7 mouse cellular contexts compared by ENCODE assay signal in the genomic region with DNA sequence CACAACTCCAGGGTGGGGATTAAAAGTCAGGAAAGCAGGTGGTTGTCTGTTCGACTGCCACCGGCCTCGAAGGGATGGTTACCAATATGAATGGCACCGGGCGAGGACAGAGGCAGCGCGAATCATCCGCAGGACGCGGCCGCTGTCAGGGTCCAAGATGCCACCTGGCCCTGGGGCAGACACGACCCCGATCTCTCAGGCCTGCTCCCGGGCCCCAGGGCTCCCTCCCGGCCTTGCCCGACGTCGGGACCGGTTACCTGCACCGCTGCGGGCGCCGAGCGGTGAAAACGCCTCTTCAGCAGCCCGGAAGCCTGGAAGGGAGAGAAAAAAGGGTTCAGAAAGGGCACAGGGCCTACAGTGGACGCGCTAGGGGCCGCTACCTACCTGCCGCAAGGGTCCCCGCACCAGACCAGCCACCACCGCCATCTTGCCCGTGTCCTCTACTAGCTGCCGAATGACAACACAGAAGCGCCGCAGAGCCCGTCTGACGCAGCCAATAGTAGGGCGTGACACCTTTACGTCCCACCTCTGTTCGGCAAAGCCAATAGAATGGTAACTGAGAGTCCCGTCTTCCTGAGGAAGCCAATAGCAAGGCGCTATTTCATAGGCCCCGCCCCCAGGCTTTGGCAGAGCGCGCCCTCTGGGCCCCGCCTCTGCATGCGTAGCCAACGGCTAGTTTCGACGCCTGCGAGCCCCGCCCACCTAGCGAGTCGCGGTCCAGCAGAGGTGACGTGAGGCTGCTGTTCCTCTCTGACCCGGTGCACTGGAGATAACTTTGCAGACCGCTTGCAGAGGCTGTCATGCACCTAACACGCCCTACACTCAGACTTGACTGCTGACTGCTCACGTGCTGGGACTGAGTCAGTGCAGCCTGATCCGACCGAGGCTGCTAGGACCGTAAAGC. TPM values are rescaled to one million over a fixed set of nuclear protein-coding genes. Genes with fewer than 3 reads are reported as not detected.
DNase-seq lines count a peak whose midpoint lies in the region; ATAC-seq and TF ChIP-seq lines count a peak whose summit lies in the region.

A gene (minus strand): TSS at position 519 of the 904 bp plus-strand sequence.

- H3K36me3 ChIP-seq in embryonic facial prominence, embryonic 10.5 days (replicated peaks): peaks cover 34% of the 10 kb centered on the region
- H3K36me3 ChIP-seq in intestine, postnatal 0 days (ENCODE audit: control insufficient read depth, insufficient read depth): peaks cover 29% of the 10 kb centered on the region
- H3K36me3 ChIP-seq in midbrain, embryonic 12.5 days: peaks cover 30% of the 10 kb centered on the region
- peaks cover 26% of the 10 kb centered on the region for H3K36me3 ChIP-seq in small intestine, adult 2 months (ENCODE audit: control insufficient read depth, insufficient read depth, low read length)

- intact Hi-C loops in left cerebral cortex, postnatal 4 days (cut with DNase I): loop anchor here (10.0 kb wide), 1 partner anchor 172 kb away; no protein-coding TSS in a partner anchor

- peak; percentile 98 for ATAC-seq in intestine, postnatal 0 days
- ATAC-seq in midbrain, embryonic 12.5 days (ENCODE audit: low FRiP score, low read depth): peak; percentile 100

- TF ChIP-seq POLR2A in small intestine, adult 2 months (IDR thresholded peaks at IDR 0.05; ENCODE audit: low read depth, low read length): peak; percentile 83; the same call in 1 of the 2 replicates

- peak within 1 kb of the TSS; percentile 95 for H3K27ac ChIP-seq in embryonic facial prominence, embryonic 10.5 days (replicated peaks)
- peak within 1 kb of the TSS; percentile 81 for H3K27ac ChIP-seq in intestine, postnatal 0 days (ENCODE audit: low read depth, low read length)
- H3K27ac ChIP-seq in midbrain, embryonic 12.5 days (replicated peaks): peak within 1 kb of the TSS; percentile 81
- H3K27ac ChIP-seq in small intestine, adult 2 months (ENCODE audit: insufficient read depth, low read depth, low read length): peak within 1 kb of the TSS; percentile 90

- peak within 1 kb of the TSS; percentile 81 for H3K9ac ChIP-seq in intestine, postnatal 0 days (ENCODE audit: low read depth, low read length)
- peak within 1 kb of the TSS; percentile 87 for H3K9ac ChIP-seq in midbrain, embryonic 12.5 days (replicated peaks)

- H3K4me1 ChIP-seq in embryonic facial prominence, embryonic 10.5 days: peaks cover 11% of the 10 kb centered on the region
- H3K4me1 ChIP-seq in intestine, postnatal 0 days (replicated peaks; ENCODE audit: control insufficient read depth, insufficient read depth, low read length): peaks cover 5% of the 10 kb centered on the region; the same call in 1 of the 2 replicates
- peaks cover 9% of the 10 kb centered on the region for H3K4me1 ChIP-seq in midbrain, embryonic 12.5 days
- peaks cover 6% of the 10 kb centered on the region for H3K4me1 ChIP-seq in small intestine, adult 2 months (ENCODE audit: control insufficient read depth, insufficient read depth, insufficient read length, low read length)

- H3K9me3 ChIP-seq in embryonic facial prominence, embryonic 10.5 days: no peaks in the 10 kb centered on the region
- no peaks in the 10 kb centered on the region for H3K9me3 ChIP-seq in intestine, postnatal 0 days (ENCODE audit: control insufficient read depth)
- no peaks in the 10 kb centered on the region for H3K9me3 ChIP-seq in midbrain, embryonic 12.5 days

- DNase-seq in adrenal gland, postnatal 10 days: peak; percentile 100
- peak; percentile 99 for DNase-seq in embryonic facial prominence, embryonic 10.5 days (ENCODE audit: low spot score)
- peak; percentile 79 for DNase-seq in gonadal fat pad, adult 2 months (ENCODE audit: low read depth)
- peak; percentile 99 for DNase-seq in left cerebral cortex, postnatal 4 days

- H3K4me3 ChIP-seq in embryonic facial prominence, embryonic 10.5 days: peak within 1 kb of the TSS; percentile 96
- H3K4me3 ChIP-seq in intestine, postnatal 0 days (ENCODE audit: low read depth, low read length): peak within 1 kb of the TSS; percentile 68
- H3K4me3 ChIP-seq in midbrain, embryonic 12.5 days: peak within 1 kb of the TSS; percentile 93
- H3K4me3 ChIP-seq in small intestine, adult 2 months (ENCODE audit: low read depth, low read length): peak within 1 kb of the TSS; percentile 88

- TF ChIP-seq CTCF in intestine, postnatal 0 days (IDR thresholded peaks at IDR 0.05; ENCODE audit: low read depth): peak; percentile 49
- no peak for TF ChIP-seq CTCF in small intestine, adult 2 months (IDR thresholded peaks at IDR 0.05; ENCODE audit: extremely low read depth, insufficient read length, insufficient replicate concordance, low read depth, low read length)

- H3K27me3 ChIP-seq in embryonic facial prominence, embryonic 10.5 days (replicated peaks; ENCODE audit: low read depth, poor library complexity, severe bottlenecking): no peaks in the 10 kb centered on the region
- no peaks in the 10 kb centered on the region for H3K27me3 ChIP-seq in intestine, postnatal 0 days (replicated peaks; ENCODE audit: control insufficient read depth, insufficient read depth, low read length)
- no peaks in the 10 kb centered on the region for H3K27me3 ChIP-seq in midbrain, embryonic 12.5 days
- H3K27me3 ChIP-seq in small intestine, adult 2 months (ENCODE audit: control insufficient read depth, insufficient read depth, low read length): no peaks in the 10 kb centered on the region

- under 1% methylated on average over 64 of the region's 64 CpGs for WGBS in embryonic facial prominence, embryonic 10.5 days
- 1% methylated on average over 64 of the region's 64 CpGs for WGBS in intestine, postnatal 0 days
- WGBS in midbrain, embryonic 12.5 days: under 1% methylated on average over 63 of the region's 64 CpGs
- WGBS in small intestine, adult 2 months: under 1% methylated on average over 64 of the region's 64 CpGs

- peak within 1 kb of the TSS; percentile 77 for H3K4me2 ChIP-seq in intestine, postnatal 0 days (replicated peaks; ENCODE audit: low read depth)
- H3K4me2 ChIP-seq in midbrain, embryonic 12.5 days (replicated peaks): peak within 1 kb of the TSS; percentile 67

RNA-seq across cellular contexts. Expression of the gene that starts here (rescaled TPM):
- 100 to 1,000 TPM; 530 to 551 TPM for total RNA-seq in adrenal gland, postnatal 10 days (2021)
- polyA plus RNA-seq in embryonic facial prominence, embryonic 10.5 days (2016; fragmentation: Nextera tagmentation; extraction: Ambion mirVana): 200 and 214 TPM in 2 replicates
- polyA plus RNA-seq in gonadal fat pad, adult 2 months (2012; rRNA removed): 81.0 and 109 TPM in 2 replicates
- polyA plus RNA-seq in intestine, postnatal 0 days (2015; fragmentation: Nextera tagmentation; extraction: Ambion mirVana): 140 and 149 TPM in 2 replicates
- 100 to 1,000 TPM; 132 to 136 TPM for total RNA-seq in left cerebral cortex, postnatal 4 days (2021)
- 202 and 213 TPM in 2 replicates for polyA plus RNA-seq in midbrain, embryonic 12.5 days (2016; fragmentation: Nextera tagmentation; extraction: Ambion mirVana)
- polyA plus RNA-seq in small intestine, adult 2 months (2012; rRNA removed): 15.7 and 19.8 TPM in 2 replicates

Comparison
In these comparisons a context has a peak if more than half of its experiments do, and no peak if none do; other contexts are left out.
1. Peak in every context shown above with its lines: DNase-seq, ATAC-seq, H3K4me3 ChIP-seq and H3K27ac ChIP-seq.